Mouse (Mus musculus): Measurements from ENCODE around the gene Ephb1.

- TF ChIP-seq CTCF (conservative IDR thresholded peaks at IDR 0.05; ENCODE audit: low read length) (no peak), POU5F1 (IDR thresholded peaks at IDR 0.05; ENCODE audit: borderline replicate concordance, low read length) (no peak), NANOG (IDR thresholded peaks at IDR 0.05; ENCODE audit: borderline replicate concordance, low read length) (no peak)
These were observed 112.9 kb downstream of the Ephb1 start for GRCm38 (mm10) chr9:102241546-102241945.

All from E14TG2a.4 (cell line).